Mouse (Mus musculus) liver (tissue): ENCODE measurements at regions not wholly inside any gene's neighbourhood (a gene's known extent, or its start where the extent isn't known, plus 50 kb on each side); places are given as distances from the start of the nearest gene placed in this dataset.
"Not testable (repeated sequence)": the region's sequence is repeated elsewhere in the genome, so short reads cannot be mapped to it uniquely, and the experiment has no call there.

ENCODE experiments used
- DNase-seq: peaks from one replicate; pipeline ENCODE4 v3.0.0-alpha.2; 2020; ENCODE audit warnings: mixed read lengths

GRCm38 (mm10) chr1:154024301-154024700 is 124.3 kb upstream of the Teddm2 start:
- no peak for DNase-seq

- no peak for DNase-seq
Measured at GRCm38 (mm10) chr1:154027303-154027702, 127.3 kb upstream of the Teddm2 start.

DNA sequence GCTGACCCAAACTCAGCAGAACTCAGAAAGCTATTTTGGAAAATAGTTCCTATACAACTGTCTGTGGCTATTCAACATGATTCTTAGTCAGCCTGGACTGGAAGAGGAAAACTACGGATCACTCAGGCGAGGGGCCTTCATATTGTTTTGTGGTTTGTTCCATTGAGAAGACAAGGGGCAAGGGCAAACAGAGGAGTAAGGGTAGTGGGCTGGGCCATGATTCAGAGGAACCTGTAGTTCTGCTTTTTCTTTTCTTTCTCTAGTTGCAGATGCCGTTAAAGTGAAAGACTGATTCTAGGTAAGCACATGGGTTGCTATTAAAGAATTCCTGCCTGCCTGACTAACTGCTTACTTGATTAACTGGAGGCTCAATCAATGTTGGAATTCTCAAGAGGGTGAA is 129.8 kb upstream of the Teddm2 start:
- no peak for DNase-seq

DNA sequence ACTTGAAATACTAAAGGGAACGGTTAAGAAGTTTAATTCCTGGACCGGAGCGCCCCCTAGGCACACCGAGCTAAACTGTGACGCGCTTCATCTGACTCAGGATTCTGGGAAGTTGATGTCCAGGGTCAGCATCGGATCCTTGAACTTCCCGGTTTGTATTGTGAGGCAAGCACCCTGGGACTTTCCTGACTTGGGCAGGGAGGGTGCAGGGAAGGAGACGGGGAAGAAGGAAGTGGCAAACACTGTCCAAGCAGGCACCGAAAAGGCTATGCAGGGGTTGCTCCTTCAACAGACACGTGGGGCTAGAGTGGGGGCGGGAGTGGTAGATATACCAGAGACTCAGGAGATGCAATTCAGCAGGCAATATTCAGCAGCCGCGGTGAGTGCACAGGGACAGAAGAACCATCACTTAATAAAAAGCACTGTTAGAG is 132.7 kb upstream of the Teddm2 start:
- peak; percentile 91 for DNase-seq

GRCm38 (mm10) chr1:154033958-154034606 is 134.1 kb upstream of the Teddm2 start:
- peak; percentile 92 for DNase-seq

DNA sequence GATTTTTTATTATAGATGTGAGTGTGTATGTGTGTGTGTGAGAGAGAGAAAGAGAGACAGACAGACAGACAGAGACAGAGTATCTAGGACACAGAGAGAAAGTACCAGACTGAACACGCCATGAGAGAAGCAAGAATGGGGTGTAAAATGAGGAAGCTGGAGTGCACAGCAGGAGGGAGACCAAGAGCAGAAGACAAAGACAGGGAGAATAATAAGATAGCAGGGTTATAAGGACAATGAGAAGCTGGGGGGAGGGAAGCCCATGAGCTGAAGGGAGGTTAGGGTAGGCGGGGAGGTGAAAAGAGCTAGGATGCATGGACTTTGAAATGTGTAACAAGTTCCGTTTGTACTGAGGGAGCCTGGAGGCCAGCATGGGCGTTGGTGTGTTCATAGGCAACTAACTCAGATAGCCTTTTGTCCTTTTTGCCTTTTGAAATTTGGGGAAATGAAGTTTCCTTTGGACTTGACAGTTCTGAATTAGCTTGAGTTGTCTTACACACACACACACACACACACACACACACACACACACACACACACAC is 136.8 kb upstream of the Teddm2 start:
- peak; percentile 38 for DNase-seq

- DNase-seq = no peak
Measured at GRCm38 (mm10) chr1:154038241-154038640, 138.2 kb upstream of the Teddm2 start.

GRCm38 (mm10) chr1:154040907-154041306 is 140.9 kb upstream of the Teddm2 start:
- no peak for DNase-seq

DNA sequence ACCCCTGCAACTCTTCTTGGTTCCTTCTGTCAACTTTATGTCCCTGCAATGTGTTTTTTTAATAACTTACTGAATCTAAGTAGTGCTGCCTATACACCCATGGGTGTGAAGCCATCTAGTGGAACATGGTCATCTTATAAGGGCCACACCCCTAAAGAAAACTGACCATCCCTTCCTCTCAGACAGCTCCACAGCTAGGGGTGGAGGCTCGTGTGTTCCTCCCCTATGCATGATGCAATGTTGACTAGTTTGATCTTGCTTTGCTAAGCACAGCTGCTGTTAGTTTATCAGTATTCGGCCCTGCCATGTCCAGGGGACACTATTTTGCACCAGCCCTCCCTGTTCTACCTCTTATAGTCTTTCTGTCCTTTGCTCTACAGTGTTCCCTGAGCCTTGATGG is 142.9 kb upstream of the Teddm2 start:
- no peak for DNase-seq

DNA sequence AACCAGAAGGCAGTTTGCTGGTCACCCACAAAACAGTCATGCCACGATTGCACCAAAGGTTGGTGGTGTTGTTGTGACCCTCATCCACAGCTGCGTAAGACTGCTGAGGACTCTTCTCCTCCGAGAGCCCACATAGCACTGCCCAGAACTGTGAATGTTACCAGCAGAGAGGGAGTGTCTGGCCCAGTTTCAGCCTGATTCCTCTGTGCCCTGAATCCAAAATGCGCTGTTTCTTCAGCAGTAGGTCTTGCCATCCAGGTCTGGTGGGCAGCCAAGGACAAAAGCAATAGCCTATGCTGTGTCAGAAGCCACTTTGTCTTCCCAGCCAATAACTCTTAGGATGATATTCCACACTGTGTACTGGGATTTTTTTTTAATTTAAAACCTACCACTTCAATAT is 144.7 kb upstream of the Teddm2 start:
- DNase-seq = no peak

GRCm38 (mm10) chr1:154045951-154046350 is 145.9 kb upstream of the Teddm2 start:
- DNase-seq = no peak

DNA sequence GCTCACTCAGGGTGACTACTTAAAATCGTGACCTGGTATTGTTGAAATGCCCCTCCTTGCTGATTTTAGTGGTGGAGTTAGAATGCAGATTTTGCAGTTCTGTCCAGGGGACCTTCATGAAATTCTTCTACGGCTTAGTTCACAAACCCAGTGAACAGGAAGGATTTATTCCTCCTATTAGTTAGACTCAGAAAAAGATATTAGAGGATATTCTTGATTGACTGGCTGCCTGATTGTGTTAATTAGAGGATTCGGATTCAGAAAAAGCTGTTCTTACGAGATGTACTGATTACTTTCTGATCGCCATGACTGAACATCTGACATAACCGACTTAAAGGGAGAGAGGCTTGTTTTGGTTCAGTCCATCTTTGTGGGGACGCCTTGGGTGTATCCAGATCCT is 147.3 kb upstream of the Zfp648 start:
- no peak for DNase-seq

DNA sequence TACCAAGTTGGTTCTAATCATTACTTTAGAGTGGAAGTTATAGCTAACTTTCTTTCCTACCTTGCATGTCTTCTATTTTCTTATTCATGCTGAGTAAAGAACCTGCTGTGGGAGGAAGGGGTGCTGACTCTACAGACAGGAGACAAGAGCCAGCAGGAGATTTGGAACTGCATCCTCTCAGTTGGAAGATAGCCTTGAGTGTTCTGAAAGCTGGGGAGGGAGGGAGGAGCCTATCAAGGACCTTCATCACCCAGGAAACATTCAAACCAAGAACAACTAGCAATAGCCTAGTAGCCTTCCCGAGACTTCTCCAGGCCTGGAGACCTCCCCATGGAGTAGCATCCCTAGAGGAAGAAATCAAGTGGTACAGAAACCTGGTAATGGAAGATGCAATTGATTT is 146.1 kb upstream of the Zfp648 start:
- no peak for DNase-seq

DNA sequence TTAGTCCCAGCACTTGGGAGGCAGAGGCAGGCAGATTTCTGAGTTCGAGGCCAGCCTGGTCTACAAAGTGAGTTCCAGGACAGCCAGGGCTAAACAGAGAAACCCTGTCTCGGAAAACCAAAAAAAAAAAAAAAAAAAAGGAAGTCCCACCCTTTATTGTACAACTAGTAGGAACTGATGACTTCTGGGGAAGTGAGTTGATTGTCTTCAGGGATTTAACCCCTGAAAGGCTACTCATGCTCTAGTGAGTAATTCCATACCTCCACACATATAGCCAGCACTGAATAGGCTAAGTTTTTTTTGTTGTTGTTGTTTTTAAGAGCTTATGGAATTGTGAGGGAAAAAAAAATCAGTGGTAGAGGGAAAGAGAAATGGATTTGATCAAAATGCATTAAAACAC is 139.6 kb upstream of the Zfp648 start:
- DNase-seq = not testable (repeated sequence)

- no peak for DNase-seq
Measured at GRCm38 (mm10) chr1:154061851-154062250, 139.1 kb upstream of the Zfp648 start.

- no peak for DNase-seq
Measured at GRCm38 (mm10) chr1:154062666-154063065, 138.3 kb upstream of the Zfp648 start.

GRCm38 (mm10) chr1:154064633-154065032 is 136.4 kb upstream of the Zfp648 start:
- no peak for DNase-seq

DNA sequence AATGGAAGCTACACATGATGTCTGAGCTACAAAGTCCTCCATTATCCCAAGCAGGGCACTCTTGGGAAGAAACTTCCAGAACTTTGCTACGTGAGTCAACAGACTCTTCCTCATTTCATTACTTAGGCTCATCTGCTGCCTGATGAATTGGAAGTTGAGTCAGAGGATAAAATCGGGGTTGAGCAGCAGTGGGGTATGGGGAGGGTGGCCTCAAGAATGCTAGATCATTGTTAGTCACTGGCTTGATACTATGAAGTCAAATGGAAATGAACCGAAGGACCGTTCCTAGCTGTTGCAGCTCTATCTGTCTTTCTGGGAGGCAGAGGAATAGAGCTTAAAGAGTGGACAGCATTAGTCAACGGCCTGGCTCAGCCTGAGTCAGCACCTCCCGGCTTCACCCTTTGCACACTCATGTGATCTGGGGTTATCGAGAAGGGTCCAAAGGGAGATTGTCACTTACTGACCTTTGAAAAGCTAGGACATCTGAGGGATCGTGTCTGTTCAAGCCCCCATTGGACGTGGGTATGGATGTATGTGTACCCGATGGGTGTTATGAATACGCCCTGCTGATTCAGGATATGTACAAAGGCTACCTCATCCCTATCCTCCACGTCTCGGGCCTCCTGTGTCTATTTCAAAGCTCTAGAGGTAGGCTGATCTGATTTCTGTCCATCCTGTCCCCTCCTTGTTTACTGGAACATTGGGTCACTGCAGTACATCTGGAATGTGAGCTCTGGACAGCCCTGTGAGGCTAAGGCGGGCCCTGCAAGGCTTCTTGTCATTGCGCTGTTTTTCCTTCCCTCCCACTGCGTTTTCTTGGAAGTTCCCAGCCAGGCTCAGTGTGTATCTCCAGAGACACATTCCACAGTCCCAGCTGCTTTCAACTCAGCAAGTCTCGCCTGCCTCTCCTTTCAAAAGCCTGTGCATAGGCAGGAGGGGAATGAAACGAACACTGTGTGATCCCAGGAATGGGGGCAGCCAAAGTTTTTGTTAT is 135.4 kb upstream of the Zfp648 start:
- no peak for DNase-seq

DNA sequence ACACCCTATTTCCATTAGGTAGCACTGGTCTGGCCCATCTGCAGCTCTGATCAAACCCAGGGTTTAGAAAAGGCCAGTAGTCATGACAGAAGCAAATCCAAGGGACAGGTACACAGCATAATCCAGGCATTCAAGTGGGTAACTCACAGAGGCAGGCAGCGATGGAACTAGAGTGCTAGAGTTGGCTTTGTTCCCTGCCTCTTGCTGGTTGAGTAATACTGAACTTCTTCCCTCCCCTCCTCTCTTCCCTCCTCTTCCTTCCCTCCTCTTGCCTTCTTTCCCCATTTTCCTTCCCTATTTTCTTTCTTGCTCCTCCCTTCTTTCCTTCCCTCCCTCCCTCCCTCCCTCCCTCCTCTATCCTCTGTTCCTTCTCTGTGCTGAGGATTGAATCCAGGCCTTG is 133.1 kb upstream of the Zfp648 start:
- no peak for DNase-seq

- no peak for DNase-seq
Measured at GRCm38 (mm10) chr1:154074270-154074669, 126.7 kb upstream of the Zfp648 start.

DNA sequence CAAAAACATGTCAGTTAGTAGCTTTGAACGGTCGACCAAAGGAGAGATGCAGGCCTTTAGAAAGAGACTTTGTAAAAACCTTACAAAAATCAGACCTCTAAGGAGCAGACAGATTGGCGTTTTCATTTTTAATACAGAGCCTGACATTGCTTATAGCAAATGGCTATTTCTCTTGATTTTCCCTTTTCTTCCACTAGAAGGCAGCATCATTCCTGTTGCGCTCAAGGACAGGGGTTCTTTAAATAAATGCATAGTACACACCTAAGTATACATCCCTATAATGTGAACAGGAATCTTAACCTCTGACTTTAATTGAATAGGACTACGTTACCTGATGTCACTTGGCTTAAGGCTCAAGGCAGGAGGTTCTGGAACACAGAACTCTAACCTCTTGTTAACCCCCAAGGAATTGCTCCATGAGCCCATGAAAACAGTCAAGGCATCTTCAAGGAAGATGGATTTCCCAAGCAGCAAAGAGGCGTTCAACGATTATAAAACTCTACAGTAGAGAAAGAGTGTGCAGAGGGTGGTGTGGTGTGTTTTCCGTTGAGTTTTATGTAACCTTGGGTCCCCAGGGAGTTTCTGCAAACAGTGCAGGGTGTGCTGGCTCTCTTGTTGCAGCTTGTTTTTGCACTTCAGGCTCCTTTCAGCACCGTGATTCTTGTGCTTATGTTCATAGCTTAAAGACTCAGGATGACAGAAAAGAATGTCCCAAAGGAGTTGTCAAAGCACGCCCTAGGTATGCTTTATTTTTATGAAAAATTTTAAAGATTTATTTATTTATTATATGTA is 124.1 kb upstream of the Zfp648 start:
- no peak for DNase-seq

DNA sequence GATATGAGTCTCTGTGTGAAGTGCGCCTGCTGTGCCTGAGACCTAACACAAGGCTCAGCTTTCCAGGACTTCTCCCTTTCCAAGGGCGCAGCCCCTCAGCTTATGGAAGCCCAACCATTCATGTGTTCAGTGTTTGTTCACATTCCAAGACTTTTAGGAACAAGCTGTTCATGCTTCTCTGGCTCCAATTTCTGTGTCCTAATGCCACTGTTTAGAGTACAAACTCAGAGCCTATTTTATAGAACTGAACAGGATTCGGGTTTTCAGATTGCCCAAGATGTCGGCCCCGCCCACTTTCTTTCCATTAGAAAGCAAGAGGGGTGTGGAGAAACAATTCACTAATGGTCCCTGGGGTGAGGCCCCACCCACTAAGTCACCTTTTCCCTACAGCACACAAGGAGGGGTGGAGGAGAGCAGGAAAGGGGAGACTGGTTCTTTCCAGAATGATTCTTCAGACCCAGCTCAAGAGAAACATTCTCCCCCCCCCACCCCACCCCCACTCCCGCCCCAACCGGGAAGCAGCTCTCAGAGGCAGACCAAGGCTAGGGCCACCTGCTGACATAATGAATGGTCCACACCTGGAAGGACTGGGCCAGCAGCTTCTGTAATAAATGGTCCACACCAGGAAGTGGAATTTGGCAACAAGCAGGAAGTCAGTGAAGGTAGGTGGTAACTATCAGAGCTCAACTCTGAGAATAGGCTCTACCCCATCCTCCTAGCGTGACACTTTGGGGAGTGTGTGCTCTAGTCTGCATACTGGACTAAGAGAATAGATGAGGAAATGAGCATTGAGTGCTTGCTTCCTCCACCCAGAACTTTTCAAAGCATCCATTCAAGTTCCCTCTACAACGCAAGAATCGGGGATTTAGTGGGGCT is 120.2 kb upstream of the Zfp648 start:
- DNase-seq = no peak
